Mouse (Mus musculus) embryonic fibroblast, embryonic 13.5 days (primary cell): Measurements from ENCODE around the gene Ddx39b. TPM values are rescaled to one million over a fixed set of nuclear protein-coding genes. Genes with fewer than 3 reads are reported as not detected.

Experiments
- H3K27ac ChIP-seq: 2 replicates; pipeline ENCODE4 v1.5.1; 2012; ENCODE audit warnings: low read length, control low read depth, inconsistent platforms; ENCODE audit not compliant: insufficient read depth
- H3K4me1 ChIP-seq: 2 replicates; pipeline ENCODE4 v1.6.1; 2011; ENCODE audit warnings: low read length; ENCODE audit not compliant: control insufficient read depth, insufficient read depth
- H3K4me3 ChIP-seq: 2 replicates; pipeline ENCODE4 v1.5.1; 2011; ENCODE audit warnings: mild to moderate bottlenecking, control low read depth, low read length; ENCODE audit not compliant: insufficient read depth
- CTCF ChIP-seq: IDR thresholded peaks from 2 replicates; pipeline ENCODE4 v1.5.1; 2011; ENCODE audit warnings: mild to moderate bottlenecking, control low read depth, low read length, moderate library complexity, borderline replicate concordance; ENCODE audit not compliant: insufficient read depth
- POLR2A ChIP-seq: IDR thresholded peaks from 2 replicates; pipeline ENCODE4 v1.6.1; 2011; ENCODE audit warnings: low read depth, mild to moderate bottlenecking, control low read depth, low read length, moderate library complexity
- polyA plus RNA-seq: library from polyadenylated mRNA; stranded (reverse); fragments of >200 nt; gene quantifications from 2 replicates; pipeline ENCODE4 v1.2.4, GENCODE M21; 2011; ENCODE audit warnings: low read depth; ENCODE audit not compliant: missing spikeins, insufficient read length

Gene Ddx39b
- polyA plus RNA-seq, 1 experiment: 227 TPM

DNA sequence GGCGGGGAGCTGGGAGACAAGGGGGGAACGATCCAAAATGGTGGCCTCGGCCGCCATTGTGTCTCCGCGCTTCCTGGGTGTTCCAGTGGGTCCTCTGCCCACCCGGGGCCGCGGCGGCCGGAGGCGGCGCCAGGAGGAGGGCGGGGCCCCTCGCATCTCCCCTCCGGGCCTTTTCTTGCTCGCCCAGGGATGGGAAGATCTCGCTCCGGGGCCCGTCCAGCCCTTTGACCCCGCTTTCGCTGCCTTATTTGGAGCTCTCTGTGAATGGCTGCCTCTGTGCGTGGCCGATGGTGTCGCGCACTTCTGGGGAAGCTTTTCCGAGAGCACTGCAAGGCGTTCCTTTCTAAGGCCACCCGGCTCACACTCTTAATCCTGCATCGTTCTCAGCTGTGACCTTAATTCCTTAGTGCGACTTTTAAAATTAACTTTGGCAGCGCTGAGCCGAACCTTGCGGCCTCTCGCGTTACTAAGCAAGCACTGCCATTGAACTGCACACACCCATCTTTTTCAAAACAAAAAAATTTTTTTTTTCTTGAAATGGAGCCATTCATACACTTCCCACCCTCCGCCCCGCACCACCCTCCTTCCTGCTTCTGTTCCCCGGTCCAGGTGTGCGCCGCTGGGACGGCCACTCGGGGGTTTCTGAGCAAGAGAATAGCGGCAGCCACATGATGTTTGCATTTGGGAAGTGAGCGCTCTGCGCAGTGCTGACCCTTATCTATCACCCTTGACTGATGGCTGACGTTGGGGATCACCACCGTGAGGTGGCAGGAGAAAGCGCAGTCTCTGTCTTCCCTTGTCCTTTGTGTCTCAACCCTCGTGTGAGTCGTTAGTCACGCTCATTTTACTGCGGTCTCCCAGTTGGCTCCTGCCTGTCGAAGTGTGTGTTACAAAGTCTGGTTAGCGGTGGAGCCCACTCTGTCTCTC, 732 bp downstream of the Ddx39b start:
- Histone ChIP-seq H3K4me1 (peaks cover 19% of the 10 kb centered on the region), H3K4me3 (peak overlapping the region; percentile 66), H3K27ac (peak overlapping the region; percentile 95)
- TF ChIP-seq CTCF (no peak), POLR2A (peak; percentile 81)

DNA sequence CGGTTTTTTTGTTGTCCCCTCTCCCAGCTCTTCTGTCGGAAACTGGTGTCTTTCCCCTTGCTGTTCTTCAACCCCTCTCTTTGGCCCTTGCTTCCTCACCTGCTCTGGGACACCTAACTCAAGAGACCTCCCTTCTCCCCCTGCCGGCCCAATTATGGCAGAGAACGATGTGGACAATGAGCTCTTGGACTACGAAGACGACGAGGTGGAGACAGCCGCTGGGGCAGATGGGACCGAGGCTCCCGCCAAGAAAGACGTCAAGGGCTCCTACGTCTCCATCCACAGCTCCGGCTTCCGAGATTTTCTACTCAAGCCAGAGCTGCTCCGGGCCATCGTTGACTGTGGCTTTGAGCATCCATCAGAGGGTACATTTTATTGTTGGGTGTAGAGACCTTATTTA, 1.5 kb downstream of the Ddx39b start:
- peak overlapping the region; percentile 95 for H3K27ac ChIP-seq
- peaks cover 19% of the 10 kb centered on the region for H3K4me1 ChIP-seq
- H3K4me3 ChIP-seq: peak overlapping the region; percentile 66
- TF ChIP-seq CTCF (no peak), POLR2A (peak; percentile 49)

GRCm38 (mm10) chr17:35244999-35245398, 3.5 kb downstream of the Ddx39b start:
- TF ChIP-seq POLR2A (no peak), CTCF (no peak)
- Histone ChIP-seq H3K4me3 (0 out of 2 replicates have a peak overlapping the region, but pooled peaks have one; percentile 66), H3K27ac (no peak overlapping the region), H3K4me1 (peaks cover 19% of the 10 kb centered on the region)

DNA sequence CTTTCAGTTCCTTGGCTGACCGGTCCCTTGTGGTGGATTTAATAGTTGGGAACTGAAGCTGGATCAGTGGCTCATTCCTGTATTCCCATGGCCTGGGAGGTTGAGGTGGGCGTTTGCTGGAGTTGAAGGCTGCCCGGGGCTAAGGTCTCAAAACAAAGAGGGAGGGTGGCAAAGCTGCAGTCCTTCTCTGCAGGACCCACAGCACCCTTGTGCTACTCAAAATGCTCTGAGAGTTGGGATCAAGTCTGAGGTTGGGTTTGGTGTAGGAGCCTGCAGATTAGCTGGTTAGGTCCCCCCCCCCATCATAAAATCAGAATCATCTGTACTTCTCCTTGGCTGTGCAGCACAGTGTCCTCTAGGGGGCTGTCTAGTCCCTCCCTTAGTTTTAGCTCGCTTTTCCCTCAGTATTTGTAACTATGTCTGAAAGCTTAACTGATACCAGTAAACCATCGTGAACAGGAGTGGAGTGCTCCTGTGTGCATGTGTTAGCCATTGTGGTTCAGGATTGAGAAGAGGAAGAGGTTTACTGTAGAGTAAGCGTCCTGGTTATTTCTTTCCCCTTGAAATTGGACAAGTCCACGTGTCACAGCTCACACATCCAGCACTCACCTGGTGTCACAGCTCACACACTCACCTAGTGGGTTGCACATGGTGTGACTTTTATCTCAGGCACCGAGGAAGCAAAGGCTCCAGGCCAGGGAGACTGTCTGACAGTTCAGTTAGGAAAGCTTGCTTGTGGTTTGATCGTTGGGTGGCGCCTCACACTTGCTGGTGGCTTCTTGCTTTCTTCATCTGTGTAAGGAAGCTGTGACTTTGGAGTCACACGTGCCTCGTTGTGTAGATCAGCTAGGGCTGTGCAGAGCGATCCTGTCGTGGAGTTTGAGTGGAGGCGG, 4.4 kb downstream of the Ddx39b start:
- TF ChIP-seq POLR2A: no peak
- TF ChIP-seq CTCF: no peak
- Histone ChIP-seq H3K27ac (no peak overlapping the region), H3K4me3 (no peak overlapping the region), H3K4me1 (peaks cover 13% of the 10 kb centered on the region)

DNA sequence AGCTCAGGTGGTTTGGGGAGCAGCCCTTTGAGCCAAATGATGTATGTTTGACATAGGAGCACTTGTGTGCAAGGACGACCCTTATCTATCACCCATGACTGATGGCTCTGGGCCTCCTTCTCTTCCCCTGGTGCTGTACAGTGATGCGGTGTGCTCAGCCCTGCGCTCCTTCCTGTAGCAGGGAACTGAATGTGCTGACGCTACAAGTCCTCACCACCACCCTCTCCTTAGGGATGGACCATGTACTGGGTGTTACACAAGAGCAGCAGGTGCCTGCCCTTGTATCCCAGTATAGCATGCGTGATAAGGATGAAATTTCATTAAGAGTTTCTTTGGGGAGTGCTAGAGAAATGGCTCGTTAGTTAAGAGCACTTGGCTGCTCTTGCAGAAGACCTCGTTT, 5.6 kb downstream of the Ddx39b start:
- Histone ChIP-seq H3K4me1 (peaks cover 13% of the 10 kb centered on the region), H3K27ac (no peak overlapping the region), H3K4me3 (no peak overlapping the region)
- no peak for TF ChIP-seq CTCF
- TF ChIP-seq POLR2A: no peak

GRCm38 (mm10) chr17:35248986-35249385, 7.4 kb downstream of the Ddx39b start:
- no peak for TF ChIP-seq POLR2A
- no peak for TF ChIP-seq CTCF
- H3K4me1 ChIP-seq: peaks cover 12% of the 10 kb centered on the region
- no peak overlapping the region for H3K27ac ChIP-seq
- H3K4me3 ChIP-seq: no peak overlapping the region

DNA sequence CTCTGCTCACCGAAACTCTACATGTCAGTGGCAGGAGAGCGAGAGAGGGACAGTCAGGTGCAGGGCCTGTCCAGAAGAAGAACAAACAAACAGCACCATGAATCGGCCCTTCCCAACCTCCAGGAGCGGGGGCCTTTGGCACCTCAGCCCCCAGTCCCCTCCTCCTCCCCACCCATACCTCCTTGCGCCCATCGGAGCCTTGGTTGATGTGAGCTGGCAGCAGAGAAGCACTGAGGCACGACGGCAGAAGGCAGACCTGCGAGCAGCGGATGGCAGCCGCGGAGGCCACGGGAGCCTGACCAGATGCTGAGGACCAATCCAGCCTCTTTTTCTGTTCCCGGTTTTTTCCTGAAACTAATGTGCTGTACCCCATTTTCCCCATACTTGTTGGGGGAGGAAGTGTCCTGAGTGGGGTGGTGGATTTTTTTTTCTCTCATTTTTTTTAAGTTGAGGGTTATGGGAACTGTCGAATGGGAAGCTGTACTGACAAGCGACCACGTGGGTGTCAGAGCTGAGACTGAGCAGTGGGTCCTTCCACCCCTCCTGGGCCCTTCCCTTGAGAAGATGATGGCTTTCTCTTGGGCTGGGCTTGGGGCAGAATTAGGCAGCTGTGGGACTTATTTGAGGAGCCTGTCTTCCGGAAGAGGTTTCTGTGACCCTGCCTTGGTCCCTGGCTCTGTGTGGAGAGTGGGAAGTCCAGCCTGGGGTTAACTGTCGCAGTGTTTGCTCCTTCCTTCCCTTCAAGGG, 8.1 kb downstream of the Ddx39b start:
- TF ChIP-seq POLR2A: no peak
- TF ChIP-seq CTCF: no peak
- H3K27ac ChIP-seq: no peak overlapping the region
- H3K4me3 ChIP-seq: no peak overlapping the region
- peaks cover 6% of the 10 kb centered on the region; the same call in 1 of the 2 replicates for H3K4me1 ChIP-seq

- 0 out of 2 replicates have a peak, but pooled peaks cover 3% of the 10 kb centered on the region for H3K4me1 ChIP-seq
- H3K4me3 ChIP-seq: no peak overlapping the region
- no peak for TF ChIP-seq POLR2A
- H3K27ac ChIP-seq: no peak overlapping the region
Measured at GRCm38 (mm10) chr17:35250348-35251120, 9.0 kb downstream of the Ddx39b start.

- TF ChIP-seq CTCF (no peak), POLR2A (no peak)
- Histone ChIP-seq H3K4me3 (no peak overlapping the region), H3K4me1 (0 out of 2 replicates have a peak, but pooled peaks cover 1% of the 10 kb centered on the region), H3K27ac (no peak overlapping the region)
Measured at GRCm38 (mm10) chr17:35251162-35251719, 9.7 kb downstream of the Ddx39b start.
